Mouse (Mus musculus): ENCODE data around the gene Cab39.

DNA sequence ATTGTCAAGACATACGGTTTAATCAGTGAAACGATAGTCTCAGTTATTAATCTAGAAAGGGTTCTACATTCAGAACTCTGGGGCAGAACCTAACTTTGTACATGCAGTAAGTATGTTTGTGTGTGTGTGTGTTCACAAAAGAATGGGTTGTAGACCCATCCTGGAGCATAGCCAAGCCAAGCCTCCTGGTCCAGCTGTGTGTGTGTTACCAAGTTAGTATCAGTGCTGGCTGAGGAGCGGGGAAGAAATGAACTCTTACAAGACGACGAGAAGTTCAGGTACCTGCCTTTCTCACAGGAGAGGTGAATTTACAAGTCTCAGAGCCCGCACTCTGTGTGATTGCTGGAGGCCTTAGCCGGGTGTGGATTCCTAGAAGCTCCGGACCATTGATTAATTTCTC is 11.3 kb downstream of the Cab39 start:
- TF ChIP-seq TAL1 (IDR thresholded peaks at IDR 0.05; ENCODE audit: low read length) (no peak), GATA1 (IDR thresholded peaks at IDR 0.05; ENCODE audit: low read length) (no peak)
